Mouse (Mus musculus) testis, adult 2 months (tissue): ENCODE results near the gene Zdhhc21.

Experiments
- CTCF ChIP-seq: fragments of 200-500 bp; IDR thresholded peaks from 2 replicates; pipeline ENCODE4 v1.5.1; 2012; ENCODE audit warnings: low read depth, mild to moderate bottlenecking, inconsistent platforms, low read length, moderate library complexity; ENCODE audit not compliant: control insufficient read depth, insufficient read depth, insufficient replicate concordance
- POLR2A ChIP-seq: fragments of 200-500 bp; IDR thresholded peaks from 2 replicates; pipeline ENCODE4 v1.6.1; 2012; ENCODE audit warnings: low read depth, mild to moderate bottlenecking, inconsistent platforms, low read length, moderate library complexity; ENCODE audit not compliant: control insufficient read depth

DNA sequence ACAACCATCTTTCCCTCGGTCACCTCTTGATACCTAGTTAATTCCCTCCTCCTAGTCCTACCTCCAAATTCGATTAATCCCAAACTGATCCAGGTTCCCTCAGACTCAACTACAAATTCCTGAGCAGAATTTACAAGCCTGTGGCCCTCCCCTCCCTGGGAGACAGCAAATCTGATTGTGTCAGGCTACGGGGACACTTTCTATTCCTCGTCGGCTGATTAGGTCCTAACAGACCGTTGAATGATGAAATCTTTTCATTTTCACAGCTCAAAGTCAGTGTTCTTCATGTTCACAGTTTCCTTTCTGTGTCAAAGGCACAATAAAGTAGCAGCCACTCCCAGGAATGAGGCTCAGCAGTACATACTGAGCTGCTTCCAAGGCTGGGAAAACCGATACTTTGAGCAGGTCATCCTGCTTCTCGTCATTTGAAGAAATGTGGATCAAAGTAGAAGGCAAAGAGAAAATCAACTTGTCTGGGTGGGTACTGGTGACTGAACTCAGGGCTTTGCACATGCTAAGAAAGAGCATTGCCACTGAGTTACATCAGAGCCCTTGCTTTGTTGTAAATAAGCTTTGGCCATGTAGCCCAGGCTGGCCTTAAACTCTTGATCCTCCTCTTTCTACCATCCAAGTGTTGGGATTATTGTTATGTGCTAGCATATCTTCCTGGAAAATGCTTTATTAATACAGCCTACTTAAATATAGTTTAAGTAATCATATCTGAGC, 5.4 kb upstream of the Zdhhc21 start:
- TF ChIP-seq CTCF, result no peak
- no peak for TF ChIP-seq POLR2A
